In genomic region chr7:86211345-86211744, GRCm38 (mm10) we compare ENCODE assay signal across 10 mouse cellular contexts. TPM values are rescaled to one million over a fixed set of nuclear protein-coding genes. Genes with fewer than 3 reads are reported as not detected.
A peak's percentile ranks its signal among the peaks of the same experiment; 100 is the strongest.
DNase-seq lines count a peak whose midpoint lies in the region; TF ChIP-seq lines count a peak whose summit lies in the region.
"Had no signal": no experiment of that assay in that cellular context is flagged by ENCODE, and none has a peak within 500 bp of the region (broad histone marks: within the 10 kb centered on the region; RNA-seq: fewer than 3 reads in every experiment).

No protein-coding gene starts in this region.

- H3K4me1 ChIP-seq in ES-E14 (ENCODE audit: control insufficient read depth in 2 of 2, insufficient read depth in 2 of 2, low read length in 2 of 2, poor library complexity in 1 of 2), result no peaks in the 10 kb centered on the region
- H3K4me1 ChIP-seq in embryonic facial prominence, embryonic 10.5 days, result no peaks in the 10 kb centered on the region

- DNase-seq in kidney, adult 9 months, result peak; percentile 22
- DNase-seq in kidney, postnatal 25 days, result no peak
- DNase-seq in ES-E14 (ENCODE audit: low read depth, low spot score), result peak; percentile 38
- DNase-seq in embryonic facial prominence, embryonic 10.5 days (ENCODE audit: low spot score), result peak; percentile 24
- DNase-seq in mesoderm, embryonic 11.5 days (ENCODE audit: low read depth, low spot score), result peak; percentile 72
- no peak for DNase-seq in urinary bladder, postnatal 14 days (ENCODE audit: low spot score)
- no peak for DNase-seq in cerebellum, adult 11 months
- no peak for DNase-seq in thymus, postnatal 4 days
- DNase-seq: thymus, adult 18-20 months had no signal

- no peaks in the 10 kb centered on the region for H3K27me3 ChIP-seq in embryonic facial prominence, embryonic 10.5 days (replicated peaks; ENCODE audit: low read depth, poor library complexity, severe bottlenecking)

- no peaks in the 10 kb centered on the region for H3K36me3 ChIP-seq in ES-E14 (ENCODE audit: control insufficient read depth, insufficient read depth, low read length, poor library complexity, severe bottlenecking)
- H3K36me3 ChIP-seq in embryonic facial prominence, embryonic 10.5 days (replicated peaks), result no peaks in the 10 kb centered on the region

- no peak overlapping the region for H3K9ac ChIP-seq in ES-E14 (ENCODE audit: insufficient read depth, low read depth, low read length, poor library complexity, severe bottlenecking)

- no peak overlapping the region for H3K27ac ChIP-seq in ES-E14 (ENCODE audit: insufficient read depth, low read depth, low read length, poor library complexity, severe bottlenecking)
- H3K27ac ChIP-seq in embryonic facial prominence, embryonic 10.5 days (replicated peaks), result no peak overlapping the region

- no peak overlapping the region for H3K4me3 ChIP-seq in ES-E14 (ENCODE audit: insufficient read depth in 1 of 2, low read depth in 1 of 2, low read length in 2 of 2, poor library complexity in 1 of 2, severe bottlenecking in 1 of 2)
- no peak overlapping the region for H3K4me3 ChIP-seq in embryonic facial prominence, embryonic 10.5 days

- no peaks in the 10 kb centered on the region for H3K9me3 ChIP-seq in ES-E14 (ENCODE audit: control insufficient read depth, insufficient read depth, low read depth, low read length)
- no peaks in the 10 kb centered on the region for H3K9me3 ChIP-seq in embryonic facial prominence, embryonic 10.5 days

- in situ Hi-C loops in ES-E14 (cut with MboI; ENCODE audit: low sequenced_read_pairs in 2 of 2, unreplicated experiment in 2 of 2), result loop anchor here in 1 of 2 experiments (25.0 kb wide), 1 partner anchor 399 kb away; no protein-coding TSS in a partner anchor

TF ChIP-seq in ES-E14, 5 proteins besides CTCF, POLR2A, EP300 and RAD21:
- TF ChIP-seq ZC3H11A (IDR thresholded peaks at IDR 0.05; ENCODE audit: borderline replicate concordance, low read depth, low read length) (peak; percentile 77; the same call in 1 of the 2 replicates), ZNF384 (IDR thresholded peaks at IDR 0.05; ENCODE audit: low read depth, low read length) (no peak), MAFK (IDR thresholded peaks at IDR 0.05; ENCODE audit: insufficient read depth, low read depth, low read length) (no peak)

RNA-seq across cellular contexts. Expression of gene Vmn2r76, which starts 34.8 kb away (rescaled TPM):
- not detected in 2 replicates for total RNA-seq in ES-E14 (2012; rRNA removed)
- polyA plus RNA-seq in embryonic facial prominence, embryonic 10.5 days (2016; fragmentation: Nextera tagmentation; extraction: Ambion mirVana), result not detected in 2 replicates
- polyA plus RNA-seq: large intestine, adult 2 months had no signal

RNA-seq across cellular contexts. Expression of gene Vmn2r75, which starts 39.8 kb away (rescaled TPM):
- not detected in 2 replicates for total RNA-seq in ES-E14 (2012; rRNA removed)
- polyA plus RNA-seq in embryonic facial prominence, embryonic 10.5 days (2016; fragmentation: Nextera tagmentation; extraction: Ambion mirVana), result not detected in 2 replicates
- polyA plus RNA-seq: large intestine, adult 2 months had no signal

Comparison
In these comparisons a context has a peak if more than half of its experiments do, and no peak if none do; other contexts are left out.
1. DNase-seq: peak in kidney, adult 9 months (single experiment), ES-E14 (single experiment), embryonic facial prominence, embryonic 10.5 days (single experiment) and mesoderm, embryonic 11.5 days (single experiment); none in kidney, postnatal 25 days (0 of 2), urinary bladder, postnatal 14 days (single experiment), cerebellum, adult 11 months (single experiment) and thymus, postnatal 4 days (single experiment).